Mouse (Mus musculus): ENCODE measurements around the gene Slc39a11. TPM values are rescaled to one million over a fixed set of nuclear protein-coding genes. Genes with fewer than 3 reads are reported as not detected.

Gene Slc39a11
- total RNA-seq, 2 experiments from 2014 or later = 12.4 to 13.3 TPM

DNA sequence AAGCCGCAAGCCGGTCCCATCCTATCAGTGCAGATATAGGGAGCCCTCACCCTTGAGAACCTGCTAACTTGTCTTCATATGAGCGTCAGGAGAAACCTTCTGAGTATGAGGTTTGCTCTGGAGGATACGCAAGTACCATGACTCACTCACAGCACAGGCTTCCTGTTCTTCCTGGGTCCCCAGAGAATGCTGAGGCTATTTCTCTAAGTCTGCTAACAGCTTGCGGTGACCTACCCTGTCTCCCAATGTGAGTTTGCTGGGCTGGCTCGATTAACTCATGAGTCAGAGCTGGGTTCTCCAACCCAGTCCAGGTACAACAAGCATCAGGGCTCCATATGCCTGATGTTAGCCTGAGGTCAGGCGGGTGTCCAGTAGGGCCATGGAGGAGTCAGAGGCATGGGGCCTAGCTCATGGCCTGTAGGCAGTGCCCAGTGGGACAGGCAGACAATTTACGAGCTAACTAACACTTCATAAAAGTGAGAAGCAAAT, 381.0 kb downstream of the Slc39a11 start:
- Histone ChIP-seq H3K4me3 (no peak overlapping the region), H3K27ac (no peak overlapping the region)
- TF ChIP-seq CTCF (IDR thresholded peaks at IDR 0.05) = no peak
- intact Hi-C loops (cut with DNase I) = no loop called here
- DNase-seq (ENCODE audit: extremely low spot score in 1 of 2, low spot score in 2 of 2) = no peak

DNA sequence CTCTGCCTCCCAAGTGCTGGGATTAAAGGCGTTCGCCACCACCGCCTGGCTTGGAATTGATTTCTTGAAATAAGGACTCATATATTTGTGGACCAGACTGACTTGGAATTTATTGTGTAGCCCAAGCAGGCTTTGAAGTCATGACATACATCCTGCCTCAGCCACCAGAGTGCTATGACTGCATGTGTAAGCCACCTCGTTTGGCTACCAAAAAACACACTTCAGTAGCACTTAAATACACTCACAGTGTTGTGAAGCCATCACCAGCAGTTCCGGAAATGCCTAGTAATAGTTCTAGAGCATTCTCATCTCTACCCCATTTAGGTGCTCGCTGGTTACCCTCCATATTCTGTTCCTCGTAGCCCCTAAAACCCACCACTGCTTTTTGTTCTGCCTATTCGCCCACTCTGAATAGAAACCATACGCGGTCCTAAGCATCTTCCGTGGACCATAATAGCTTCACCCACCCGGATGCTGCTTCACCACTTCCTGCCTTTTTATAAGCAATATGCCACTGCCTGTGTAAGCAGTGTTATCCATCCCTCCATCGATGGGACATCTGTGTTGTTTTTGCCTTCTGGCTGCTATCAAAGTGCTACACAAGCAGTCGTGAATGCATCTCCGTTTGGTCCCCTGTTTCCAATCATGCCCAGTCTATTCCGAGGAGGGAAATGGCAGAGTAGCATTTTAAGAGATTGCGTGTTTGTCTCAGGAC, 382.2 kb downstream of the Slc39a11 start:
- intact Hi-C loops (cut with DNase I) = no loop called here
- DNase-seq (ENCODE audit: extremely low spot score in 1 of 2, low spot score in 2 of 2) = no peak
- TF ChIP-seq CTCF (IDR thresholded peaks at IDR 0.05) = no peak
- no peak overlapping the region for H3K4me3 ChIP-seq
- H3K27ac ChIP-seq = no peak overlapping the region

- intact Hi-C loops (cut with DNase I) = no loop called here
- no peak for TF ChIP-seq CTCF (IDR thresholded peaks at IDR 0.05)
- Histone ChIP-seq H3K4me3 (no peak overlapping the region), H3K27ac (no peak overlapping the region)
- DNase-seq (ENCODE audit: extremely low spot score in 1 of 2, low spot score in 2 of 2) = no peak
These were observed 383.2 kb downstream of the Slc39a11 start for GRCm38 (mm10) chr11:113266706-113267105.

- intact Hi-C loops (cut with DNase I) = no loop called here
- TF ChIP-seq CTCF (IDR thresholded peaks at IDR 0.05) = no peak
- no peak overlapping the region for H3K27ac ChIP-seq
These were observed 384.3 kb downstream of the Slc39a11 start for GRCm38 (mm10) chr11:113265567-113265966.

GRCm38 (mm10) chr11:113263971-113264370, 385.9 kb downstream of the Slc39a11 start:
- DNase-seq (ENCODE audit: extremely low spot score in 1 of 2, low spot score in 2 of 2) = no peak
- intact Hi-C loops (cut with DNase I) = no loop called here
- no peak for TF ChIP-seq CTCF (IDR thresholded peaks at IDR 0.05)
- Histone ChIP-seq H3K4me3 (no peak overlapping the region), H3K27ac (no peak overlapping the region)

More at GRCm38 (mm10) chr11:113265567-113265966, 384.3 kb downstream of the Slc39a11 start:
- no peak overlapping the region for H3K4me3 ChIP-seq
- no peak for DNase-seq (ENCODE audit: extremely low spot score in 1 of 2, low spot score in 2 of 2)

- no peak for TF ChIP-seq CTCF (IDR thresholded peaks at IDR 0.05)
- intact Hi-C loops (cut with DNase I) = no loop called here
- DNase-seq (ENCODE audit: extremely low spot score in 1 of 2, low spot score in 2 of 2) = no peak
- H3K4me3 ChIP-seq = no peak overlapping the region
- no peak overlapping the region for H3K27ac ChIP-seq
These were observed 387.8 kb downstream of the Slc39a11 start for GRCm38 (mm10) chr11:113262062-113262461.

- intact Hi-C loops (cut with DNase I) = no loop called here
- DNase-seq (ENCODE audit: extremely low spot score in 1 of 2, low spot score in 2 of 2) = no peak
- no peak overlapping the region for H3K27ac ChIP-seq
- no peak for TF ChIP-seq CTCF (IDR thresholded peaks at IDR 0.05)
- no peak overlapping the region for H3K4me3 ChIP-seq
These were observed 388.5 kb downstream of the Slc39a11 start for GRCm38 (mm10) chr11:113261421-113261820.

DNA sequence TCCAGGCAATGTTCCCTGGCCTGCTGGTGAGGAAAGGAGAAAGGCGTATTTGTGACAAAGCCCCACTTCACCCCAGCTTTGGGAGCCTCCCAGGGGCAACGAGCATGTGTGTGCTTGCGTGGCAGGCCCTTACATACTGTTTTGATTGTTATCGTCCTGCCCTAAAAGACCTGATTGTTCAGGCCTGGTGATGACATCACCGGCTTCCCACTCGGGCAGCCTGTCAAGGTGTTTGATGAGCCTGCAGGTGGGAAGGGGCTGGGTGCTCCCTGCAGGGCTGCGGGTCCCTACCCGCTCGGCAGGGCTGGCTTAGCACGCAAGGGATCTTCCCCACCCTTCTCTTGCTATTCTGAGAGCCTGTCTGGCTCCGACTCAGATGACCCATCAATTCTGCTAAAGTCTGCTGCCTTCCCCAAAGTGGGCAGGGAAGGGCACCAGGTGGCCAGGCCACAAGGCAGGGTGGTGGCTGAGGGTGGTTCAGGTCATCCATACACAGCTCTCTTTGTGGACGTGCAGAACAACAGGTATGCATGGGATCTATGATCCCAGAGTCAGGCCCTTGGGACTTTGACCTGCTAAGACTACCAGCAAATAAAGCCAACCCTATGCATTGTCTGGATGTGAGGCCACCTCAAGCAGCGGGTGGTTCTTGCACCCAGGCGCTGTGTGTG, 390.0 kb downstream of the Slc39a11 start:
- intact Hi-C loops (cut with DNase I) = no loop called here
- Histone ChIP-seq H3K27ac (no peak overlapping the region), H3K4me3 (no peak overlapping the region)
- DNase-seq (ENCODE audit: extremely low spot score in 1 of 2, low spot score in 2 of 2) = no peak
- TF ChIP-seq CTCF (IDR thresholded peaks at IDR 0.05) = no peak

DNA sequence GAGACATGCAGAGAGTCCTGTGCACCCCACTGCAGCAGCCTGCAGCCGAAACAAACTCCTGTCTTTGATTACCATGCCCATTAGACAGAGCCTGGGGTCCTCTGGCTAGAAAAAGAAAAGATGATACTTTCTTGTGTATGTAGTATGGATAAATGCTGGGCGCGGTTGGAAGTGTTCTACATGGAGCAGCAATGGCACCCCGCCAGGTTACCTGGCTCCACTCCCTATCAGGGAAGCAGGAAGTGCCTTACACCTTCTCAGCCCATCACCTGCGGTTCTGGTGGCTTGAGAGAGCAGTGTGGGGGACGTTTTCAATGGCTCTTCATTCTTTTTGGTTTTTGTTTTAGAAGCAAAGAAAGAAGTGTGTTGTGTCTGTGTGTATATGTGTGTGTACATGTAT, 391.9 kb downstream of the Slc39a11 start:
- intact Hi-C loops (cut with DNase I) = no loop called here
- no peak overlapping the region for H3K4me3 ChIP-seq
- no peak for DNase-seq (ENCODE audit: extremely low spot score in 1 of 2, low spot score in 2 of 2)
- TF ChIP-seq CTCF (IDR thresholded peaks at IDR 0.05) = no peak
- H3K27ac ChIP-seq = no peak overlapping the region

GRCm38 (mm10) chr11:113254653-113255052, 395.2 kb downstream of the Slc39a11 start:
- TF ChIP-seq CTCF (IDR thresholded peaks at IDR 0.05) = no peak
- H3K4me3 ChIP-seq = no peak overlapping the region
- no peak for DNase-seq (ENCODE audit: extremely low spot score in 1 of 2, low spot score in 2 of 2)
- no peak overlapping the region for H3K27ac ChIP-seq
- intact Hi-C loops (cut with DNase I) = no loop called here

- Histone ChIP-seq H3K27ac (no peak overlapping the region), H3K4me3 (no peak overlapping the region)
- intact Hi-C loops (cut with DNase I) = no loop called here
- DNase-seq (ENCODE audit: extremely low spot score in 1 of 2, low spot score in 2 of 2) = no peak
- TF ChIP-seq CTCF (IDR thresholded peaks at IDR 0.05) = no peak
These were observed 396.7 kb downstream of the Slc39a11 start for GRCm38 (mm10) chr11:113253169-113253568.

DNA sequence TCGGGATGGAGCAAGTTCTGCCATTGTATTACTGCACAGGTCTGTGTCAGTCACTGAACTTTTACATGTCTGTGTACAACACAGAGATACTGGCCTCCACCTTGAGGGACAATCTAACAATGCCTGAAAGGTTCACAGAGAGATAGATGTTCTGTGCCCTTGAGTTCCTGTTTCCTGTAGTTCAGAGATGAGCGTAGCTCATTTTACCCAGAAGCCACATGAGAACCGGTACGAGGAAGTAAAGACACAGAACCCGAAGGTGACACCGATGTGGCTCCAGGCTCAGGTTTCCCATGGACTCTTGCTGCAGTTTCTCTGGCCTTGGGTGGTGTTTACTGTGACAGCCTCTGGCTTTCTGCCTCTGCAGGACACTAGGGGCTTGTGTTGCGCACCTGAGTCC, 398.7 kb downstream of the Slc39a11 start:
- H3K27ac ChIP-seq = no peak overlapping the region
- H3K4me3 ChIP-seq = no peak overlapping the region
- no peak for DNase-seq (ENCODE audit: extremely low spot score in 1 of 2, low spot score in 2 of 2)
- TF ChIP-seq CTCF (IDR thresholded peaks at IDR 0.05) = no peak
- intact Hi-C loops (cut with DNase I) = no loop called here
